Mouse (Mus musculus) megakaryocyte-erythroid progenitor cell, adult 5-6 weeks (primary cell): ENCODE measurements around the gene Tnik. TPM values are rescaled to one million over a fixed set of nuclear protein-coding genes. Genes with fewer than 3 reads are reported as not detected.
A peak's percentile ranks its signal among the peaks of the same experiment; 100 is the strongest.

ENCODE experiments used
- ATAC-seq: replicated peaks from 2 replicates; pipeline ENCODE4 v1.8.0; 2016; ENCODE audit warnings: mild to moderate bottlenecking, inconsistent platforms; ENCODE audit not compliant: severe bottlenecking, poor library complexity, low FRiP score, low TSS enrichment
- total RNA-seq, 2 experiments: library from RNA; stranded (forward) in 1 of 2; stranded (reverse) in 1 of 2; fragments of 200-1000, 215-1000 nt in 1 of 2; fragments of >200 nt in 1 of 2; fragmentation: Nextera tagmentation in 1 of 2; gene quantifications; 2 replicates each; pipeline ENCODE4 v1.2.3; 2014 to 2017

Gene Tnik
- 31.8 and 32.8 TPM in 2 replicates for total RNA-seq (2014; fragmentation: Nextera tagmentation)
- 28.7 and 49.5 TPM in 2 replicates for total RNA-seq (2017)

DNA sequence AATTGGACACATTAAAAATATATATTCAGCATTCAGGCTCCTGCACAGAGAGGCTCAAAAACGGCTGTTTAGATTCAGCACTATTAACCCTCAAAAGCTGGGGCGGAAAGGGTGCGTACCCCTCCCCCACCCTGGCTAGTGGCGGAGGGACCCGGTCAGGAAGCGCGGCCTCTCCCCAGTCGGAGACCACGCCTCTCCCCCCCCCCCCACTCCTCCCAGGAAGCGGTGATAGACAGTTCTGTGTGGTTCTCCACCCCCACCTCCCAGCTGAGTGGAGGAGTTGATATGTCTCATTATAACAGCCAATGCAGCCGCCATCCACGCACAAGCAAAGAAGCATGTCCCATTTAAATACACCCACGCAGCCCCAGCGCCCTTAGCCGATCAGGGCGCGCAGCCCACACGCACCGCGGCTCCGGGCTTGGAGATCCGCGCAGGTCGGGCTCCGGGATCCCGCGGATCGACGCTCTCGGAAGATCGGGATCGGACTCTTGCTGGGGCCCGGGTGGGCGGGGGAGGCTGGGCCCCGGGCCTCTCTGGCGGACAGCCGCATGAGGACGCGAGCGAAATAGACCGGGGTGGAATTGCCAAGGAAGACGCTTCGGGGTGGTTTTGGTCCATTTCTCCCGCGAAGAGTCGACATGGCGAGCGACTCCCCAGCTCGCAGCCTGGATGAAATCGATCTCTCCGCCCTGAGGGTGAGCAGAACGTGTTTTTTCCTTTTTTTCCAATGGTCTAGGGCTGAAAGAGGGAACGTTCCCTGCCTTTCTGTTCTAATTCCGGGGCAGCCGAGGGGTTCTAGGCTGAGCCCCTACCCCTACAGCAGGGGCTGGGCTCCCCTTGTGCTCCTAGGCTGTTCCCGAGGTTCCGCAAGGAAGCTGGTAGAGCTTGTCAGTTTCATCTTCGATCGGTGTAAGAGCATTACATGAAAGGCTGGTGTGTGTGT is at the start of gene Tnik:
TSS of gene Tnik (plus strand) at position 213 of the 946 bp plus-strand sequence.
- peak; percentile 81 for ATAC-seq

DNA sequence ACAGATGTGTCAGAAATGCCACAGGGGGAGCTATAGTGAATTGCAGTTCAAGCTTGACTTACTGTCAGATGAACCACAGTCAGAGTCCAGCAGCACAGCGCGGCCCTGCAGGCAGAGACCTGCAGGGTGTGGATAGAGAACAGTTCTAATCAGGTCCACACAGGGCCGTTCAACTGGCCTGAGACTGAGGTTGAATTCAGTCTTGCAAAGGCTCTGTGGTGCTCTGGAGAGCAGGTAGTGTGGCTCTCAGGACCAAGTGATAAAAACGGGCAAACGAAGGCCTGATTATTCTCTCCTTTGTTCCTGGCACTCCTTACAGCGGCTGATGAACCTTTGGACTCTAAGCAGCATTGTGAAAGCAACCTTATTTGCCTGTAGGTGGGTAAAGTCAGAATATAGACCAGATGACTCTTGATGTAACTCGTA is 48.1 kb upstream of the Tnik start:
- 0 out of 2 replicates have a peak, but pooled peaks have one; percentile 30 for ATAC-seq

DNA sequence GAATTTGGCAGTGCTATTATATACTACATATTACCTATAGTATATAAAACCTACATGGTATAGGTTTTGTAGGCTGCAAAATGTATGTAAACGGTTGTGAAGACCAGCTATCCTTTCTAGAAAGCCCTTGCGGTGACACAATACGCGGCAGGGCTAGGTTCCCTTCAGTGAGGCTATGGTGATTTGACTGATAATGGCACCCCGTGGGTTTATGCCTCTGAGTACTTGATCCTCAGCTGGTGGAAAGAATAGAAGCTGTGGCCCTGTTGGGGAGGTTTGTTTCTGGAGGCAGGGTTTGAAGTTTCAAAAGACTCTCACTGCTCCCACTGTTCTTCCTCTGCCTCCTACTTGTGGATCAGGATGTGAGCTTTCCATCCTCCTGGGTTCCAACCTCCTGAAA is 46.0 kb upstream of the Tnik start:
- no peak for ATAC-seq

DNA sequence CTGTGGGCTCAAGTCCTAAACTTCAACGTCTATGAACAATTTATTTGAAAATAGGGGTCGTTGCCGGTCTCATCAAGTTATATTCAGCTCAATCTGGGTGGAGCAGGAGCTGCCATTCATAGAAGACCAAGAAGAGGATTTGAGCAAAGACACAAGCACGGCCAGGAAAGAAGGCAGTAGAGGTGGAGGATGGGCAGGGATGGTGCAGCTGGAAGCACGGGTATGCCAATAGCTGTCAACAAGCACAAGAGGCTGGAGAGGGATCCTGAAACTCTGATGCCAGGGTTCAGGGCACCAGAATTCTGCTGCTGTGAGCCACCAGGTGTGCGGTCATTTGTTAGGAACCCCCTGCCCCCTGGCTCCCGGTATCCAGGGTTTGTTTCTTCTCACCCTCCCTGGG is 43.5 kb upstream of the Tnik start:
- no peak for ATAC-seq

DNA sequence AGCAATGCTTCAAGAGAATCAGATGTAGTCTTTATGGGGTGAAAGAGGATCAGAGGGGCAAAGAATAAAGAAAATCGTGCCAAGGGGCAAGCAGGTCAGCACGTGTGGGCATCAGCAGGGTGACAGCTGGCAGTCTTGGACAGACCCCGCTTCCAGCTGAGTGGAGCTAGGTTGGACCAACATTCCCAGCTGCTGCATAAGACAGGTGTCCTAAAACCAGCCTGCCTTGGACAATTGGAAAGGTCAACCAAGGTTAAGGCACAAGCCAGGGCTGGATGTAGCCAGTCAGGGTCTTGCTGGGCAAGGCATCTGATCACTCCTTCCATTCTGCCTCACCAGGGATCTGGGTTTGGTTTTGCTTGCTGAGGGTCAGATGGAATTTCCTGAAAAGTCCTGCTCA is 43.0 kb upstream of the Tnik start:
- no peak for ATAC-seq

DNA sequence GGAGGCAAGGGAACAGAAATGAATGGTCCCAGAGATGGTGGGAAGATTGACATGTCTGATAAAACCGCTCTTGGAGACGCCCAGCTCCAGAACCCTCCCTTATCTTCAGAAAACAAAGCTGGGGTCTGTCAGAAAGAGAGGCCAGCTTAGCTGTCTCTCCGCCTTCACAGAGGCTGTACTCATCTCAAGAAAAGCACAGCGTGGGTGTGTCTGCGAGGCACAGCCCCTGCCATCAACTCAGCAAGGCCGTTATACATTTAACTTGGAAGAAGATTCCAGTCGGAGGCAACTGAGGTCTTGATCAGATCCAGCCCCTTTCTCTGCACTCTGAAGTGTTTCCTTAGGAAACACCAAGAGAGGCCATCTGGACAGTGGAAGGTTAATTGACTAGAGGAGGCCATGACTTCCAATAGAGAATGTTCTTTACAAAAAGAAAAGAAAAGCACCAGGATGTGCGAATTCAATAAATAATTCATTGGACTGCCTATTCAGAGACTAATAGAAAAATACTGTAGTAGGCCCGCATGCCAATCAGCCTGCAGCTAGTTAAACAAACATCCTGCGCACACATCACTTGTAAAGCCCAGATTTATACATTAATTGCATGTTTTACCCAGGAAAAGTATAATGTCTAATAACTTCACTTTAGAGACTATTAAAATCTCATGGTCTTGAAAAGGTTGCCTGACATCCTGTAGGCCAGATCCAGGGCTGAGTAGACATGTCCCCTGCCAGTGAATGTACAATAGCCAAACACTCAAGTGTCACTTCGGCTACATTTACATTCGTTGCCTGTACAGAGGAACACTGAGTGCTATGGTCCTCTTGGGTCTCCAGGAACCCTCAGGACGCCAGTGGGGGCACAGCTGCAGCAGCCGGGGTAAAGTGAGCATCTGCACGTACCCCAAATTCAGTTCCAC is 38.3 kb upstream of the Tnik start:
- ATAC-seq, result no peak; the same call in 1 of the 2 replicates

DNA sequence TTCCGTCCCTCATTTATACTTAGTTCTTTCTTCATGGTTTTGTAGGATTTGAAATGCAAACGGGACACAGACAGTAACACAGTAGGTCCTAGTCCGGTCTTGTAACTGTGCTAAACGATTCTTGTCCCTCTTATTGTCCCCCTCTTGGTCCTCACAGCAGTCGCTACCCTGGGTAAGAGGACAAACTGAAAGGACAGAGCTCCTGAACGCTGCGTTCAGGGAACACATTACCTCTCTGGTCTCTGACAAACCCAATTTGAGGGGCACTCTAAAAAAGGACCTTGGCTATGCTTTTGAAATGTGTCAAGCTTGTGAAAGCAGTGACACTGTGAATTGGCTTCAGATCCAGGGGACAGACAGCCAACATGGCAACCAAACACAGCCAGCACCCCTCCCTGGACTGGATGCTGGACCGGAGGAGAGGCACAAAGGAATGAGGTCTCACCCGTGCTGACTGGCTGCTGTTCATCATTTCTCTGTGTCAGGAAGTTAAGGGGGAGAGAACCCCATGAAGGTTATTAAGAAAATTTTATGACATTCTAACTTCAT is 37.6 kb upstream of the Tnik start:
- ATAC-seq, result no peak

DNA sequence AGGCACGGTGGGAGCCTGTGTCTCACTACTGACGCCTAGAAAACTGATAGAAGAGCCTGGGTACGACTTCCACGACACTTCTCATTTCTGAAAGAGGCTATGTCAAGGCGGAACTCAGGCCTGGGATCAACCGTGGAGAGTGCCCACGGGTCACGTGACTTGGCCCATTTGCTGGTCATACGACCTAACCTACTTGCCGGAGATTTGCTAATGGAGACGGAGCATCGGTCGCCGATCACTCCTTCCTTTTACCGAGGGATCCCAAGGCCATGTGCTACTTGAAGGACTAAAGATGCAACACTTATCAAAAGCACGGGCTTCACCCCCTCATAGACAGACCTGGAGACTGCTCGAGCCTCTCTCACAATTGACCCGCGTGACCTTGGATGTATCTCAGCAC is 36.8 kb upstream of the Tnik start:
- ATAC-seq, result no peak

DNA sequence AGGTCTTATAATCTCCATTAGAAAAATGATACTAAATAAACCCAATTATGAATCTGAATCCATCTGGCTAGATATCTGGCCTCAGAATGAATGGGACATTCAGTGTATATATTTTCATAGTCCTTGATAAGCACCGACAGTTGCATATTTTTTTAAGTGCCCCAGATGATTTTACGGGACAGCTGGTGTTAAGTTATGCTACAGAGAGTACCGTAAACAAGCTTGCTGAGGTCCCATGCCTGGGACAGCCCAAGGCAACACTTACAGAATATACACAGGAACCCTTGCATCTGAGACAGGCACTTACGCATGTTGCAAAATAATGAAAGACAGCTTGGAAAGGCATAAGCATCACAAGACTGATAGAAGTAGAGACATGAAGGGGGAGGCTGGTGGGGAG is 34.1 kb upstream of the Tnik start:
- no peak for ATAC-seq

DNA sequence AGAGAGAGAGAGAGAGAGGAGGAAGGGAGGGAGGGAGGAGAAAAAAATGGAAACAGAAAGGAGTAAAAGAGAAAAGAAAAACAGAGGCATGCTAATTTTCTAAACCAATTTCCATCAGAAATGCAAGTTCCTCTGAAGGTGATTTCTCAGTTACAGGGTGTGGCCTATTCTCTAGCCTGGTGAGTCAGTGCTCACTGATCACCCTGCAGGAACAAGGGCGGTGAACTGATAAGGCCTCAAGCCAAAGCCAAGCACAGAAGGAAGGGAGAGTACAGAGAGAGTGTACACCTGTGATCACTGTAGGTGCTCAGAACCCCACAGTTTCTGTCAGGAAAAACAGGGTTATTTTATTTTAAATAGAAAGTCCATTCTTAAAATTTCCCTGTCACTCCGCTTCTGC is 33.5 kb upstream of the Tnik start:
- peak; percentile 90 for ATAC-seq

DNA sequence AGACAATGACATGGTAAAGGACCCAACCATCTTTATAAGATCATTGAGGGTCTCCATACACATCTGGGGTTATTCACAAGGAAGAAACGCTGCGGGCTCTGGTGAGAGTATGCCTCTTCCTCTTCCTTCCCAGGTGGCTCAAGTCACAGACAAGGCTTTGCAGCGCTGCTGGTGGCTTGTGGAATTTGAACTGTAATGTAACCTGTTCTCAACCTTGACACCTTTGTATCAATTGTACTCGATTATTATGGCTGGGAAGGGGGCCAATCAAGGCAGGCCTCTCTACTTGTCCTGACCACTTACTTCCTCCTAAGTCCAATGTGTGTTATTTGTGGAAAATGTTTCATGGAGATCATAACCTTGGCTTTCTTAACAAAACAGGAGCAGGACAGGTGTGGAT is 30.1 kb upstream of the Tnik start:
- ATAC-seq, result no peak

DNA sequence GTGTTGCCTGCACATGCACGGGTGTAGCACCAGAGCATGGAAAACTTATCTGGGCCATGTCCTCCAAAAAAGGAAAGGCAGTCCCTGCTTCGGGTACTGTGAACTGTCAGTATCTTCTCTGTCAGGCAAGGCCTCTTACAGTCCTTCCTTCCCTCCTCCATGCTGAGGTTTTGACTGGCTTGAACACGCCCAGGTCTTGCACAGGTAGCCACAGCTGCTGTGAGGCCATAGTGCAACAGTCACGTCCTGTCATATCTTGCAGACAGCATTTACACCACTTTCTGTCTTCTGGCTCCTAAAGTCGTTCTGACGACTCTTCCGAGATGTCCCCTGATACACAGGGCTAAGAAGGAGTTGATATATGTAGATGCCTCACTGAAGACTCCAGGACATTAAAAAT is 28.8 kb upstream of the Tnik start:
- ATAC-seq, result no peak

DNA sequence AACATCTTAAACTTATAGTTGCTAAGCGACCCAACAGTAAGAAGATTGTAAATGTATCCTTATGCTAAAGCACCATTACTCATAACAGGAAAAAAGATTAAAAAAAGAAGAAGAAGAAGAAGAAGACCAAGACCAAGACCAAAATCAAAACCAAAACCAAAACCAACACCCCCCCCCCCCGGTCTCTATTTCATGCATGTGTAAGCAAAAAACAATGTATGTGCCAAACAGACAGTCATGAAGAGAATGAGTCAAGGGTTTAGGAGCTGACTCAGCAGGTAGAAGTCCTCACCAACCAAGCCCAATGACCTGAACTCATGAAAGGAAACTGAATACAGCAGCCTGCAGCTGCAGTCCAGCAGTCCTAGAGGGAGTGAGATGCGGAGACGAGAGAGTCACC is 26.3 kb upstream of the Tnik start:
- ATAC-seq, result no peak

DNA sequence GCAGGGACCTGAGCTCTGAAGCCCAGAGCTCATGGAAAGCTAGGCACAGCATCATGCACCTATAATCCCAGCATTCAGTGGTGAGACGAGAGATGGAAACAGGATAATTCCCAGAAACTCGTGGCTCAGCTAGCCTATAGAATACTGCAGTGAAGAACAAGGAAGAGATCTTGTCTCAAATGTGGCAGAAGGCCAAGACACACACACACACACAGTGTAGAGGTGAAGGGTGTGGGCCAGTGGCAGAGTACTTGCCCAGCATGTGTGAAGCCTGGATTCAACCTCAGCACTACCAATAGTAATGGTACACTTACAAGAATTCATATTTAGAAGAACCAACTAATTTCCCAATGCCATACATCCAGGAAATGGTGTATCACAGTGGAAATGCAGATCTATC is 24.9 kb upstream of the Tnik start:
- no peak for ATAC-seq

DNA sequence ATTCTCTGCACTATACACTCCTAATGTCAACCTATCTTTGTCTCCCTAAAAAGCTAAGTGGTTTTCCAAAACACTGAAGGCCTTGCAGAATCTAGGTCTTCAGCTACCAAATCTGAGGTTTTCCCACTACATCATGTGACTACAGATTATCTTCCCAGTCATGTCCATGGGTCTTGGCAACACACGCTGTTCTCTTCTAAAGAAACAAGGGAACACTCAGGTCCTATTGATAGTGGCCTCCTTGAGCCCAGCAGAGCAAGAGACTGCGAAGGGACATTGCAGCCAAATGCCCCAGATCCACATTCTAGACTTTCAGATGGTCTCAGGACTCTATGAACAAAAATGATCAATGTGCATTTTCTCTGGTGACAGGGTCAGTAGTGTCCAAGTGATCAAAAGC is 20.5 kb upstream of the Tnik start:
- ATAC-seq, result no peak

DNA sequence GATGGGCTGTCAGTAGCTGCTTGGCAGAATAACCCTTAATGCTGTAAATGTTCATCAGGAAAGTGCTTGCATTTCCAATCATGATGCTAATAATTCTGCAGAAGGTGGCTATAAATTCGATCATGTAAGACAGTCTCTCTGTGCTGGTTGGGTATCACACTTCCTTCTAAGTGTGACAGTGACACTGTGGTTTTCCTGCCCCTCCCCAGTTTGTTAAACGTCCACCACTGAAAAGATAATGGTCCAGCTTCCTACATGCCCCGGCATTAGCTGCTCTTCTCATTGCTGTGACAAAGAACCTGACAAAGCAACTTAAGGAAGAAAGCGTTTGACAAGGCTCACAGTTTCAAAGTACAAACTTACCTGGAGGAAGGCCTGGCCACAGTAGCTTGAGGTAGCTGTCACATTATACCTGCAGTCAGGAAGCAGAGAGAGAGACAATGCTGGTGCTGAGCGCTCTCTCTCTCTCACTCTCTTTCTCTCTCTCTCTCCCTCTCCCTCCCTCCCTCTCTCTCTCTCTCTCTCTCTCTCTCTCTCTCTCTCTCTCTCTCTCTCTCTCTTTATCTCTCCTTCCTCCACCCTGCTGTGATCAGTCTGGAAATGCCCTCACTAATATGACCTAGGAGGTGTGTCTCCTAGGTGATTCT is 18.6 kb upstream of the Tnik start:
- peak; percentile 59; the same call in 1 of the 2 replicates for ATAC-seq

DNA sequence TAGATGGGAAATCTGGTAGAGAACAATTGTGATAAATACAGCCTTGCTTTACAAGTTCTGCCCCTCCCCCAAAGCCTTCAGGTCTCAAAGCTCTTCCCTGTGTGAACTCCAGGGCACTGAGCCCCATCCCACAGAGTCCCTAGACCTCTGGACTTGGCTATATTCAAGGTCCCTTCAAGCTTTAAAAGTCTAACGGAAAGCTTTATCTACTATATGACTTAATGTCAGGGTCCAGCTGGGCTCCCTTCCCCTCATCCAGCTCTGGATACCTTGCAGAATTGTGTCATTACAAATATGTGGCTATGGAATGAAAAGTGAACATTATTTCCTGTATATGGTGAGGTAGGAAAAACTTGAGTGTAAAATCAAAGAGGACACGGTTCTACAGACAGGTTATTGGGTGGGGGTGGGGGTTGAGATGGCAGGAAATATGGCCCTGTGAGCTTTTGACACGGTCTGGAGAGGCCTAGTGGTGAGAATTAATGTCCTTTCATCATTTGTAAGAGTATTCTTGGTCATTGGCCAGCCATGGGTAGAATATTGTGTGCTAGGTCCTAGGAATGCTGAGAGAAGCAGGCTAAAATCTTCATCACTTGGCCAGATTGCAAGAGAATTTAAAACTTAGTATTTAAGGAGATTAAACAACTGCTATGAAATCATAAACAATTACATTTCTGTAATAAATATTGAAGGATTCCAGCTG is 14.6 kb upstream of the Tnik start:
- ATAC-seq, result no peak

DNA sequence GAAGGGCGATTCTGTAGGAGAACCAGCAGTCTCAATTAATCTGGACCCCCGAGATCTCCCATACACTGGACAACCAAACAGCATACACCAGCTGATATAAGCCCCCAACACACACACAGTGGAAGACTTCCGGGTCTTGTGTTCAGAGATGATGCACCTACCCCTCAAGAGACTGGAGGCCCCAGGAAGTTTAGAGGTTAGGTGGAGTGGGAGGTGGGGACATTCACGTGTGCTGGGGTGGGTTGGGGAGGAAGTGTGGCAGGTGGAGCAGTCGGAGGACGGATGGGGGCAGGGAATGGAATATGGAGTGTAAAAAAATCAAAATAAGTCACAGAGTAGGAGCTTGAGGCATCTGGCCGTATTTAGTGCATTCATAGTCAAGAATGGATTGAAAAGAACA is 7.3 kb upstream of the Tnik start:
- ATAC-seq, result no peak
